Mouse (Mus musculus): Measurements from ENCODE around the gene Has1.

GRCm38 (mm10) chr17:17836101-17836500 is 18.9 kb downstream of the Has1 start:
- no peak for TF ChIP-seq GATA1 (IDR thresholded peaks at IDR 0.05; ENCODE audit: low read length)
- no peak for TF ChIP-seq TAL1 (IDR thresholded peaks at IDR 0.05; ENCODE audit: low read length)
